Mouse (Mus musculus): ENCODE measurements around the gene Kdm5b.

The Kdm5b gene

DNA sequence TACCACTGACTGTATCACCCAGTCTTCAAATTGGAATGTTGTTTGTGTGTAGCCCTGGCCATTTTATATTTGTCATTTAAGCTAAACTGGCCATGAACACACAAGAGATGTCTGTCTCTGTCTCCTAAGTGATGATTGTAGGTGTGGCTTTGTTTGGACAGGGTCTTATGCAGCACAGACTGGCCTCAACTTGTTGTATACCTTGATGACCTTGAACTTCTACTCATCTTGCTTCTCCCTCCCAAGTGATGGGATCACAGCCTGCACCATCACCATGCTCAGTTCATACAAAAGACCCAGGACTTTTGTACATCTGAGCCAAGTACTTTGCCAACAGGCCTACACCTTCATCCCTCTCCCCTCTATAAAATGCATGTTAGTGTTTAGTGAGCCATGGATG lies 29.7 kb downstream of the Kdm5b start:
- no peak for DNase-seq (ENCODE audit: extremely low spot score)

GRCm38 (mm10) chr1:134591773-134592172 lies 31.8 kb downstream of the Kdm5b start:
- no peak for DNase-seq (ENCODE audit: extremely low spot score)

DNA sequence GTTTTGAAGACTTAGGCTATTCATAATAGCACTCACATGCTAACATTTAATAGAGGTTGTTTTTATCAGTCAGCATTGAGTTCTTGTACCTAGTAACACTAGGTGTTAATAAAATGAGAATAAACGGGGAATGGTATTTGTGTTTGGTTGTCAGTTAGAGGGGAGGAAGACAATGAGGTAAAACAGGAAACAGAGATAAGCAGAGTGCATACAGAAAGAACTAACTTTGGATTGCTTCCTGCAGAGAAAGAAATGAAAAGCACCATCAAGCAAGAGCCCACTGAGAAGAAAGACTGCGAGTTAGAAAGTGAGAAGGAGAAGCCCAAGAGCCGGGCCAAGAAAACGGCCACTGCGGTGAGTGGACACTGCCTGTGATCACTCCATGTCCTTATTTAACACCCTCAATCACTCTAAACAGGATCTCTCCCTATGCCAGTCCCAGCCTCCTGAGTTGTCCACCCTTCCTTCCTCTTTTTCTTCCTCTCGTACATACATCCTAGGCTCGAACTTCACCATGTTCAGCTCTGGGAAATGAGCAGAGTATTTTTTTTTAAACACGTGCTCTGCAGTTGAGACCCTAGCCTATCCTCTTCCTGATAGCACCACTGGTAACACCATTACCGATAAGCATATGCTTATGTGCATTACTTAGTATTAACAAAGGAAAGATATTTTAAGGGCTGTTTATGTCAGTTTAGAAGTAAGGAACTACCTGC lies 37.5 kb downstream of the Kdm5b start:
- no peak for DNase-seq (ENCODE audit: extremely low spot score)

GRCm38 (mm10) chr1:134604086-134604485 lies 44.1 kb downstream of the Kdm5b start:
- DNase-seq (ENCODE audit: extremely low spot score): no peak

GRCm38 (mm10) chr1:134605670-134606069 lies 45.7 kb downstream of the Kdm5b start:
- no peak for DNase-seq (ENCODE audit: extremely low spot score)

DNA sequence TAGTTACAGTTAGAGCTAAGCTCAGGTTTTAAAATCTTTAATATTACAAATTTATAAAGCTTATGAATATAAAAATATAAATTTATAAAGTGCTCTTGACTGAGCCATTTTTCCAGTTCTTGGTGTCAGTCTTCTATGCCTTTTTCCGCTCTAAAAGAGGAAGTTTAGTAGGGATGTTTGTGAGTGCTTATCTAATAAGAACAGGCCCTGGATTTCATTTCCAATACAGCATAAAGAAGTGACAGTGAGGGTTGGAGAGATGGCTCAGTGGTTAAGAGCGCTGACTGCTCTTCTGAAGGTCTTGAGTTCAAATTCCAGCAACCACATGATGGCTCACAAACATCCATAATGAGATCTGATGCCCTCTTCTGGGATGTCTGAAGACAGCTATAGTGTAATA lies 46.4 kb downstream of the Kdm5b start:
- DNase-seq (ENCODE audit: extremely low spot score): no peak

DNA sequence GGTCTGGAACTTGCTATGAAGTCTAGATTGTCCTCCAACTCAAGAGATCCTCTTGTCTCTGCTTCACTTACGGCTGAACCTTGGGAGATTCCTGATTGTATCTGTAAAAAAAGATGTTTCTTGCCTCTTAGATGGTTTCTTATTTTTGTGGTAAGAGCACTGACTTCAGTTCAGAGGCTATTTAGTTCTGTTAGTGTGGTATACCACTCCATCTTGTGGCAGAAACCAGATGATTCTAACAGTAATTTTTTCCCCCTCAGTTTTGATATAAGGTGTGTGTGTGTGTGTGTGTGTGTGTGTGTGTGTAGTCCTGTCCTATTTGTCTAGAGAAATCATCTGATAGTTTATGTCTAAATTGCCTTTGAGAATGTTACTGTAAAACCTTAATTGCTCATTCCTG lies 47.3 kb downstream of the Kdm5b start:
- no peak for DNase-seq (ENCODE audit: extremely low spot score)

GRCm38 (mm10) chr1:134609172-134609571 lies 49.2 kb downstream of the Kdm5b start:
- DNase-seq (ENCODE audit: extremely low spot score): no peak

DNA sequence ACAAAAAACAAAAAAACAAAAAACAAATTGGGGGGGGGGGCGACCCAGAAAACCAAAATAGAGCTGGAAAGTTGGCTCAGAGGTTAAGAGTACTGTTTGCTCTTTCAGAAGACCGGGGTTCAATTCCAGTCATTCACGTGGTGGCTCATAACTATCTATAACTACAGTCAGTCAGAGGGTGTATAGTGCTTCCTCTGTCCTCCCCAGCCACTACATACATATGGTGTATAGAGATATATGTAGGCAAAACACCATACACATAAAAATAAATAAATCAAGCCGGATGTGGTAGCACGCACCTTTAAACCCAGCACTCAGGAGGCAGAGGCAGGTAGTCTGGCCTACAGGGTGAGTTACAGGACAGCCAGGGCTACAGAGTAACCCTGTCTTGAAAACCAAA lies 54.6 kb downstream of the Kdm5b start:
- no peak for DNase-seq (ENCODE audit: extremely low spot score)

DNA sequence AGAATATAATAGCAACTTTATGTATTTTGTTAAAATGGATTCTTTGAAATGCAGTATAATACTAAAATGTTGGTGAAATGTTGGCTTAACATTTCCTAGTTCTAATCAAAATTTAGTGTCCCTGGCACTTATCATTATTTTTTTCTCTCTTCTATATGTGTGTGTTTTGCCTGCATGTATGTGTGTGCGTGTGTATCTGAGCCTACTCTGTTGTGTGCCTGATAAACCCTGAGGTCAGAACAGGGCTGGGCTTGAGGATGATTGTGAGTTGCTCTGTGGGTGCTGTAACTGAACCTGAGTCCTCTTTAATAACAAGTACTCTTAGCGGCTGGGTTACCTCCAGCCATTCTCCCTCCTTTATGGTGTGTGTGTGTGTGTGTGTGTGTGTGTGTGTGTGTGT lies 55.0 kb downstream of the Kdm5b start:
- DNase-seq (ENCODE audit: extremely low spot score): no peak

DNA sequence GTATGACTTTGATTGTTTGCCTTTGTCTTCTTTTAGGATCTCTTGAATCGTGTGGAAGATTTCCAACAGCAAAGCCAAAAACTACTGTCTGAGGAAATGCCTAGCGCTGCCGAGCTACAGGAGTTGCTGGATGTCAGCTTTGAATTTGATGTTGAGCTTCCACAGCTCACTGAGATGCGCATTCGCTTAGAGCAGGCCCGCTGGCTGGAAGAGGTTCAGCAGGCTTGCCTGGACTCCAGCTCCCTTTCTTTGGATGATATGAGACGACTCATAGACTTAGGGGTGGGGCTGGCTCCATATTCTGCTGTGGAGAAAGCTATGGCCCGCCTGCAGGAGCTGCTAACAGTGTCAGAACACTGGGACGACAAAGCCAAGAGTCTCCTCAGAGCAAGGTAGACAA lies 57.7 kb downstream of the Kdm5b start:
- no peak for DNase-seq (ENCODE audit: extremely low spot score)

GRCm38 (mm10) chr1:134625325-134625724 lies 65.4 kb downstream of the Kdm5b start:
- no peak for DNase-seq (ENCODE audit: extremely low spot score)

DNA sequence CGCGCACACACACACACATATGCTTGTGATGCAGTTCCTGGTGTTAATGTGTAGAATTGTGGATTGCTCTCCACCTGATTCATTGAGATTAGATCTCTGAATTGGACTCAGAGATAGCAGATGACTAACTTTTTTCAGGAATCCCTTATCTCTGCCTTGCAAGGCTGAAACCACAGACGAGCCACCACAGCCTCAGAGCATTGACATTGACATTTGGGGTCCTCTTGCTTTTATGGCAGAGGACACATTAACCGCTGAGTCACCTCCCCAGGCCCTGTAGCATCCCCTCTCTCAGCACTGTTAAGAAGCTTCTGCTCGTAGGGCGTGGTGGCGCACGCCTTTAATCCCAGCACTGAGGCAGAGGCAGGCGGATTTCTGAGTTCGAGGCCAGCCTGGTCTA lies 69.5 kb downstream of the Kdm5b start:
- no peak for DNase-seq (ENCODE audit: extremely low spot score)

DNA sequence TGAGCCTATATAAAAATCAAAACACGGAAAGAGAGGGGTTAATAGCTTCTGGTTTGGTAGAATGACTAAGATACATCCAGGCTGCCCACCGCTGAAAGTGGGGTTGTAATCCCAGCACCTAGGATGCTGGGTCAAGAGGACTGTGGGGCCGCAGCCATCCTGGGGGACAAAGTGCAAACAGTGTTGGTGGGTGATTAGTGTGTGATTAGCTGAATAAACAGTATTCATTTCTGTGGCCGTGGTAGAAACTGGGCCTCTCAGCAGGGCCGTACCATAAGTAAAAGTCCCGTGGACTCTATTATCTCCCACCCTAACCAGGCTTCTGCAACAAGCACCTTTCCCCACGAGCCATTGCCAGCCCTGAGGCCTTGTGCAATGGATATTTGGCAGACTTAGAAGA lies 74.3 kb downstream of the Kdm5b start:
- no peak for DNase-seq (ENCODE audit: extremely low spot score)

DNA sequence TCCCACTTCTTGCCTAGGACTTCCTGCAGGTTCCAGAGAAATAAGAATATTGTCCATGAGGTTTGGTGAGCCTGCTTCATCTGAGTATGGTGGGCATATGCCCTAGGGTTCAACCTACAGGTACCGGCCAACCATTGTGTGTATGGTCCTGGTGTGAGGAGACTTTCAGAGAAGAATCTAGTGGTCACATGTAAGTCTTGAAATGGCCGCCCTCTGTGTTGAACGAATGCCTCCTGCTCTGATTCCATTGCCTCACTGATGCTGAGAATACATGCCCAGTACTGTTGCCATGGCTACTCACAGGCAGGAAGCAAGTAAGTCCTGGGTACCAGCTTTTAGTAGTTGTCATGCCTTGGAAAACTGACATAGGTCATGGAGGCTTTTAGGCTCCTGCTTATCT lies 76.3 kb downstream of the Kdm5b start:
- DNase-seq (ENCODE audit: extremely low spot score): no peak

DNA sequence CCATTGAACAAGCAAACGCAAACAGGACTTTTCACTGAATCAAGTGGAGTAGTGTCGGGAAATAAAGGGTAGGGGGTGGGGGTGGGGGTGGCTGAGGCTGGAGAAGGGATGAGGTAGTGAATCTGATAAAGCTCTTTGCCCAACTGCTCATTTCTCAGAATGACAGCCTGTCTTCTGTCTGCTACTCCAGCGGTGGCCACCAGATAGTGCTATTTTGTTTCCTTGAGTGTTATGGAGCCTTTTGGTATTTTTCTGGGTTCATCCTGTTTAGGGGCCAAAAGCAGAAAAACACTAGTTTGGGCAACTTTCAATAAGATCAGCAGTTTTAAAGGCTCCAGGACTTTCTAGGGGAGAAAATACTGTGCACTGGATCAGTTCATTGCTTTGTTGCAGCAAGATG lies 76.7 kb downstream of the Kdm5b start:
- no peak for DNase-seq (ENCODE audit: extremely low spot score)

DNA sequence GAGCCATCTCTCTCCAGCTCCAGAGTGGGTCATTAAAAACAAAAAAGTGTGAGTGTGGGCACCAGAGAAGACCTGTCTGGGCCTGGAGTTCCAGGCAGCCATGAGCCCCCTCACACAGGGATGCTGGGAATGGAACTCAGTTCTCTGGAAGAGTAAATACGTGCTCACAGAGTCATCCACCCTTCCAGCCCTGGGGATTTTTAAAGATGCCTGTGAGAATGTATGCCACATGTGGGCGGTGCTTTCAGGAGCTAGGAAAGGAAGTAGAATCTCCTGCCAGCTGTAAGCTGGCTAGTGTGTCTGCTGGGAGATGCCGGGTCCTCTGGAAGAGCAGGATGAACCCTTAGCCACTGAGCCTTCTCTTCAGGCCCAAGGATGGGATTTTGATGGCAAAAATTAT lies 78.1 kb downstream of the Kdm5b start:
- DNase-seq (ENCODE audit: extremely low spot score): no peak

DNA sequence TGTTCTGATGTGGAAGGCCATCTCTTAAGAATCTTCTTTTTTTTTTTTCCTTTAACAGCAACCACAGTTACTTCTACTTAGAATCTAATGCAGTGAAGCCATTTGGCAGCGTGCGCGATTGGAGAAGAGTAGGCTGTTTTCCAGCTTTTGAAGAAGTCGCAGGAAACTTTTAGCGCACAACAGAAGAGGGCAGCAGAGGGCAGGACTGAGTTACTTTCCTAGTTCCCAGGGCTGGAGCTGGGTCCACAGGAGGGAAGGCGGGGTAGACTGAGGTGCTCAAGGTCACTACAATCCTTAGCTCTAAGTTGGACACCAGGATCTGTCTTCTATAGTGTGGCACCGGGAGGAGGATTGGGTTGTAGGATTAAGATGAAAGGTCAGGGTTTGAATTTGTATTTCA lies 78.6 kb downstream of the Kdm5b start:
- DNase-seq (ENCODE audit: extremely low spot score): no peak

DNA sequence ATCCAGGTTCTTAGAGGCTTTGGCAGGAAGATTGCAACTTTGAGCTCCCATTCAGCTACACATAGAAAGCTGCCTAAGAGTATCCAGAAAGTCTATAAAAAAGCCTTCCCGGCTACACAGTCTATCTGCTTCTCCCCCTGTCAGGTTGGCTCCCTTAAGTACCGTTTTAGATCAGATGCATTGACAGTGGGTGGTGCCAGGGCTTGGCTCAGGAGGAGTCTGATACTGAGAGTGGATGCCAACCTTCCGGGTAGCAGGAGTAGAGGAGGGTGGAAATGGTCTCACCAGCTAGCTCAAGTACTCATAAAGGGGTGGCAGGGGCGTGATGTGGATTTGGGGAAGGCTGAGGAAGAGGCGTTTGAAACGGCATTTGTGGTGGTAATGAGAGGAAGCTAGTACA lies 79.5 kb downstream of the Kdm5b start:
- DNase-seq (ENCODE audit: extremely low spot score): no peak

- DNase-seq (ENCODE audit: extremely low spot score): no peak
These were observed 81.5 kb downstream of the Kdm5b start for GRCm38 (mm10) chr1:134641507-134641906.

DNA sequence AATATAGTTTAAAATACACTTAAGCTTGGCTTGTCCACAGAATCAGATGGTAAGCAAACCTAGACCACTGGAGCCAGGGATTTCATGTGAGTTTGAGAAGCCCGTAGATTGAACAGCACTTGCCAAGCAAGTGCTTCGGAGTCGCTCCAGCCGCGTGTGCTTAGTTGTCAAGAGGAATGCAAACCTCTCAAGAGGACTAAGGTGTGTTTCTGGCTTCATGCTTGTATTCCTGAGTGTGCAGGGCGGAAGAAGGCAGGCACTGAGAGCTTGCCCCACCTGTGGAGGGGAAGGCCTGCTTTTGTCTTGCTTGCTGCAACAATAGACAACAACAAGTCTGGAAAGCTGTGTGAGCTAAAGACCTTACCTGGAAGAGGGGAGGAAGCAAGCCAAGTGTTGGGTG lies 83.7 kb downstream of the Kdm5b start:
- no peak for DNase-seq (ENCODE audit: extremely low spot score)

DNA sequence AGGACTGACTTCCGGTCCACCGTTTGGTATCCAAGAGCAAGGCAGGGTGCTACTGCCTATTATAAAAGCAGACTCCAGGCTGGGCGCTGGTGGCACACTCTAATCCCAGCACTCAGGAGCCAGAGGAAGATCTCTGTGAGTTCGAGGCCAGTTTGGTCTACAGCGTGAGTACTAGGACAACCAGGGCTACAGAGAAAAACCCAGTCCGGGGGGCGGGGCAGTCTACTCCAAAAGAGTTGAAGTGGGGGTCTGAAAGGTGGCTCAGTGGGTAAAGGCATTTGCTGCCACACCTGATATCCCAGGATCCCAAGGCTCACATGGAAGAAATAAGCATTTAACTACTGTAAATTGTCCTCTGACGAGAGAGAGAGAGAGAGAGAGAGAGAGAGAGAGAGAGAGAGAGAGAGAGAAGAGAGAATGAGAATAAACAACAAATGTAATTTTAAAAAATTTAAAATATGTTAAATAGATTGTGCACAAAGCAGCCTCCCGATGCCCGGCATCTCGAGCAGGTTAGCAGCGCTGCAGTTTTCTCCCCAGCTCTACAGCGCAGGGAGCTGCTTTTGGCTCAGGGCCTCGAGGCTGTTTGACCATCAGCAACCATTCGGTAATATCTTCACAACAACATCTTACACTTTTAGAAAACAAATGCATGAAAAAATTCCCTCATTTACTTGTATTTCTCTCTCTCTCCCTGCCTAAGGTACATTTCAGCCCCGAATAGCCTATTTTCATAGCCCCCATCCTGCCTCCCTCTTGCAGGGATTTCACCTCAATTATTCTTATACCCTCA lies 85.6 kb downstream of the Kdm5b start:
- DNase-seq (ENCODE audit: extremely low spot score): no peak

DNA sequence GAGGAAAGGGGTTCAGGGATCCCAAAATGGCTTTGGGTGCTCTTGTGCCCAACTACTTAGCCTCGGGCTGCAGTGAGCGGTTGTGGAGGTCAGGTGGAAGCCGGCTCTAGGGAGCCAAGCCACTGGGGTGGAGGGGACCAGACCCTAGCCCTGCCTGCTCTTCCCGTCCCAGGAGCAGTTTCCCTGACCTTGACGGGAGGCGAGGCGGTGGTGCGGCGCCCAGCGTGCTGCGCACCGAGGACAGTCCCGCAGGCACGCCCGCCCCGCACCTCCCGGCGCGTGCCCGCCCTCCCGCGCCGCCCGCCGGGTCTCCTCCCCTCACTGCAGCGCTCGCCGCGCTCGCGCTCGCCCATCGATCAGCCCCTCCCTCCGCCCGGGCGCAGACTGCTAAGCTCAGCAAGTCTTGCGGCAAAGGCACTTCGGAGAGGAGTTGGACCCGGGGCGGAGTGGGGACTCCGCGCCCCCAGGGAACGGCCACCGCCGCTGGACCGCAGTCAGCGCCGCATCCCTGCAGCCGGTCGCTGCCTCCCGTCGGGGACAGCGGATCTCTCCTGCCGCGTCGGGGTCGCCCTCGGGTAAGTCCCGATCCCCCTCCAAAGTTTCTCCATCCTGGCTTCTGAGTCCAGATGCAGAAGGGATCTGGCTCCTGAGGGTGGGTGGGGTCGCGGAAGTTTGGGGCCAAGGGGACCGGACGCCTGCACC lies 86.4 kb downstream of the Kdm5b start, which contains the start of gene Syt2:
Gene Syt2 (plus strand): TSS at position 417 of the 702 bp plus-strand sequence.
- peak; percentile 62 for DNase-seq (ENCODE audit: extremely low spot score)
